Mouse (Mus musculus) myocyte (in vitro differentiated cells): ENCODE data around the gene Atg10.

Experiments
- CEBPB ChIP-seq: IDR thresholded peaks from 2 replicates; pipeline ENCODE4 v1.6.1; 2011; ENCODE audit warnings: mild to moderate bottlenecking, moderate library complexity; ENCODE audit not compliant: poor library complexity, insufficient read depth, severe bottlenecking
- E2F4 ChIP-seq: IDR thresholded peaks from one replicate; pipeline ENCODE4 v1.6.1; 2011; ENCODE audit warnings: mild to moderate bottlenecking, control low read depth, moderate library complexity; ENCODE audit not compliant: insufficient read depth
- MAX ChIP-seq: IDR thresholded peaks from one replicate; pipeline ENCODE4 v1.6.1; 2011; ENCODE audit warnings: low read depth, mild to moderate bottlenecking, control low read depth
- MYOD1 ChIP-seq, 3 experiments: IDR thresholded peaks; one replicate each; pipeline ENCODE4 v1.6.1; 2011; ENCODE audit warnings: control low read depth in 2 of 3, low read depth in 2 of 3, mild to moderate bottlenecking in 2 of 3, moderate library complexity in 1 of 3; ENCODE audit not compliant: insufficient read length in 2 of 3, control insufficient read depth in 1 of 3
- MYOG ChIP-seq, 3 experiments: IDR thresholded peaks; one replicate each; pipeline ENCODE4 v1.6.1; 2011; ENCODE audit warnings: control low read depth in 2 of 3, low read depth in 2 of 3, mild to moderate bottlenecking in 2 of 3; ENCODE audit not compliant: insufficient read length in 2 of 3, control insufficient read depth in 1 of 3, insufficient read depth in 1 of 3
- POLR2A ChIP-seq: IDR thresholded peaks from one replicate; pipeline ENCODE4 v1.6.1; 2011; ENCODE audit warnings: low read depth, mild to moderate bottlenecking, control low read depth, moderate library complexity; ENCODE audit not compliant: insufficient read length
- POLR2AphosphoS2 ChIP-seq: IDR thresholded peaks from one replicate; pipeline ENCODE4 v1.6.1; 2011; ENCODE audit warnings: low read depth, control low read depth; ENCODE audit not compliant: insufficient read length
- REST ChIP-seq: IDR thresholded peaks from one replicate; pipeline ENCODE4 v1.6.1; 2011; ENCODE audit warnings: mild to moderate bottlenecking, control low read depth, moderate library complexity; ENCODE audit not compliant: insufficient read depth, insufficient read length
- SRF ChIP-seq: IDR thresholded peaks from one replicate; pipeline ENCODE4 v1.6.1; 2011; ENCODE audit warnings: low read depth; ENCODE audit not compliant: control insufficient read depth, insufficient read length
- TCF12 ChIP-seq: IDR thresholded peaks from one replicate; pipeline ENCODE4 v1.6.1; 2011; ENCODE audit warnings: mild to moderate bottlenecking, control low read depth; ENCODE audit not compliant: poor library complexity, insufficient read depth, severe bottlenecking
- TCF3 ChIP-seq: IDR thresholded peaks from one replicate; pipeline ENCODE4 v1.6.1; 2011; ENCODE audit warnings: low read depth, control low read depth; ENCODE audit not compliant: insufficient read length
- USF1 ChIP-seq: IDR thresholded peaks from one replicate; pipeline ENCODE4 v1.6.1; 2011; ENCODE audit warnings: low read depth, mild to moderate bottlenecking, control low read depth, moderate library complexity

- TF ChIP-seq POLR2A (no peak), USF1 (no peak), TCF12 (no peak), E2F4 (no peak), POLR2AphosphoS2 (no peak), MYOD1 (IDR thresholded peaks at IDR 0.05; ENCODE audit: control insufficient read depth in 1 of 3, insufficient read length in 2 of 3, low read depth in 2 of 3) (no peak), MAX (no peak), CEBPB (no peak), REST (no peak), TCF3 (no peak), MYOG (IDR thresholded peaks at IDR 0.05; ENCODE audit: control insufficient read depth in 1 of 3, insufficient read depth in 1 of 3, insufficient read length in 2 of 3, low read depth in 2 of 3) (no peak), SRF (no peak)
These were observed 316.4 kb downstream of the Atg10 start for GRCm38 (mm10) chr13:90907376-90907775.
